Mouse (Mus musculus) Muller cell, postnatal 12 days (primary cell): ENCODE data around the gene Epha7.

Source experiments
- DNase-seq: peaks from one replicate; pipeline ENCODE4 v3.0.0-alpha.2; 2015; ENCODE audit errors: inconsistent ontology term

Gene Epha7

GRCm38 (mm10) chr4:28899783-28900182, 86.9 kb downstream of the Epha7 start:
- no peak for DNase-seq

GRCm38 (mm10) chr4:28901496-28901895, 88.6 kb downstream of the Epha7 start:
- no peak for DNase-seq

- no peak for DNase-seq
Observed at GRCm38 (mm10) chr4:28902004-28902704, 89.2 kb downstream of the Epha7 start.

GRCm38 (mm10) chr4:28906985-28907384, 94.1 kb downstream of the Epha7 start:
- no peak for DNase-seq

DNA sequence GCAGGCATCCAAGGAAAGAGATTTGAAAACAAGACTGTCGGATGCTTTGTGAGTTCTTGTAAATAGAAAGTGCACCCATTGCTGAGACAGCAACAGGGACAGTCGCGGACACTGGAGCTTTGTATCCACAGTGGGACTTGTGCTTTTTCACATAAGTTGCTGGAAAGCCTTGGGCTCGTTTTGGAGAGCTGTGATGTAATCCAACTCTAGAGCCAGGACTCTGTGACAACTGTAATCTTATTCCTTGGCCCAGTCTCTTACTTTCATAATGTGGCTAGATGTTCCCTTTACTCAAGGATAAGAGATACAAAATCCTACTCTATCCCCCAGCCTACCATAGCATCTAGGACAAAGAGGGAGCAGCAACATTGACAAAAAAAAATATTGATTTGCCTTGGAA, 97.2 kb downstream of the Epha7 start:
- DNase-seq = no peak

DNA sequence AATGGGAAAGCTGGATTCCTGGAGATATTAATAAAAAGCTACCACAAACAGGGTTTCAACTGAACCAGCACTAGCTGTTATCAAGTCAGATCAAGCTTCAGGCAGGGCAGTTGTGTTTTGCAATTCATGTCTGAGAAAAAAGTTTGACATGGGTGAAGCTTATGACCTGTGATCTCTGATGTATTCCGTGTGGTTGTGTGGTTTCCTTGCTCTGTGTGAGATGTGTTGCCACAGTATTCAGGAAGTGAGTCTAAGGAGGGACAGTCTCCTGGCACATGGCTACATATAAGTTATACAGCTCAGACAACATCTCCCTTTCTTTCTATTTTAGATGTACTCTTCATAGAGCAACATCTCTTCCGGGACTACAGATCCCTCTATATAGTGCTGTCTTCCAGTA, 99.1 kb downstream of the Epha7 start:
- no peak for DNase-seq

GRCm38 (mm10) chr4:28913613-28914012, 100.7 kb downstream of the Epha7 start:
- DNase-seq = no peak

GRCm38 (mm10) chr4:28920645-28921044, 107.7 kb downstream of the Epha7 start:
- DNase-seq = no peak

- no peak for DNase-seq
Observed at GRCm38 (mm10) chr4:28926072-28926471, 113.1 kb downstream of the Epha7 start.

GRCm38 (mm10) chr4:28933431-28933830, 120.5 kb downstream of the Epha7 start:
- no peak for DNase-seq

GRCm38 (mm10) chr4:28934802-28935201, 121.9 kb downstream of the Epha7 start:
- peak; percentile 24 for DNase-seq

DNA sequence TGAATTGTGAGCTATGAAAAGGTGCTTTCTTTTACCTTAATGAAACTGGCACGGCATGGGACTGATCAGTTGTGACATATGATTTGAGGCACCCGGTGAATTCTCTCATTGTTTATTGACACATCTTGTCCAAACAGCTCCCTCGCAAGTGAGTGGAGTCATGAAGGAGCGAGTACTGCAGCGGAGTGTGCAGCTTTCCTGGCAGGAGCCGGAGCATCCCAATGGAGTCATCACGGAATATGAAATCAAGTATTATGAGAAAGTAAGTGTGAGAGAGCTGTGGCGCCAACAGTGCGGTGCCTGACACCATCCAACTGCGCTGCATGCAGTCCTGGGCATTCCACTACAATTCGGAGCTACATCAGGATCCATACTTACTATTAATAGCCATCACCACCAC, 122.6 kb downstream of the Epha7 start:
- DNase-seq = no peak

DNA sequence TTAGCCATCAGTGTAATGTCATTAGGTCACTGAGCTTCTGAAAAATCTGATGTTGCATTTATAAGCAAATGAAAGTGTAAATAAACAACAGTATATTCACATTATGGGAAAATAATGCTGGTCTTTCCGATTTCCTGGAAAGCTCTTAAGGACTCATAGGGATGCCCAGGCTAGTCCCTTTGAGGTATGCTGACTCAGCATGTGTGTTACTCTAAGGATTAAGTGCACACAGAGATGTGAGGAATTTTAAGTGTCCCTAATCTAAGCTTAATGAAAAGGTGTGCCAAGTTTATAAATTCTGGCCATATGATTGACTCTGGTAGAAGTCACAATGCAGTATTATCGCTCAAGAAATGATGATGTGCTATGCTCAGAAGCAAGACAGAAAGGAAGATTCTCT, 127.8 kb downstream of the Epha7 start:
- no peak for DNase-seq

DNA sequence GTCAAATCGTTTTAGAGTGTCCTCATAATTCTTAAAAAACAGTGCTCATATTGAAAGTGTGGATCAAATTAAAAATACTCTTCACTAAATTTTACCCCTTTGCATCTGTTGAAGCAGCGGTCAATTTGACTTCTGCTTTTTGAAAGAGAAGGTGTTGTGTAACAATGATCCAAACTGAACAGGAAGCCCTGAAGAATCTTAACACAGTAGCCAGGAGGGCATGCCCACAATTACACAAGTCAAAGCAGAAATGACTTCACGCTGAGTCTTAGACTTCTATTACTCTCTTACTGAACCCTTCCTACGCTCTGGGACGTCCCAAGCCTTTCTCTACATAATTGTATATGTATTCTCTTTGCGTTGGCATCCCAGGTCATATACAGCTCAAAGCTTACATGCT, 131.3 kb downstream of the Epha7 start:
- DNase-seq = no peak

- no peak for DNase-seq
Observed at GRCm38 (mm10) chr4:28960889-28961560, 148.1 kb downstream of the Epha7 start.

DNA sequence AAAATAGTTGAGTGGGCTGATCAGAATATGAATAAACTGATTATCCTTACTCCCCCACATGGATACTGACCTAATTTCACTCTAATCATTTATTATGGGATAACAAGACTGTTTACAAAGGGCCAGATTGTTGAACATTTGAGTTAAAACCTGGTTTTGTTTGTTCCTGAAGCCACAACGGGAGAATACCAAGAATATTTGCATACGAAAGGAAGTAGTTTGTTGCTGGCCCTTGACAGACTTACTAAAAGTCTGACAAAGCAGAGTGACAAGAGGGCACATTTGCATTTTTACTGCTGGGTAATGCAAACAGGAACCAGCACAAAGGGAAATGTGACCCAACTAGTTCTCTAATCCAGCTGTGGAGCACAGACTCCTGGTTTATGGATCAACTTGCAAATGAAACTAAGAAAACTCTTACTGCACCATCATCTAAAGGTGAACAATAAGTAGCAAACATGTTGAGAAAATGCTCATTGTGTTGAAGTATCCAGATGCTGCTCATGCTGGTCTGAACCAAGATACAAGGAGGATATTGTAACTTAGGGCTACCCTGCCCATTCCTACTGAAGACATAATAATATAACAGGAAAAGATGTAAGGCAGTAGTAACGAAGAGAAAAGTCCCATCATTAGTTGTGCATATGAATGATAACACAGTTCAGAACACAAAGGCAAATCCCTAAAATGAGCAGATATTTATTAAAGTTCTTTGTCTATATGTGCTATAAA, 154.8 kb downstream of the Epha7 start:
- peak; percentile 55 for DNase-seq

- no peak for DNase-seq
Observed at GRCm38 (mm10) chr4:28998462-28999286, 185.7 kb downstream of the Epha7 start.

- DNase-seq = no peak
Observed at GRCm38 (mm10) chr4:28999287-28999595, 186.3 kb downstream of the Epha7 start.

DNA sequence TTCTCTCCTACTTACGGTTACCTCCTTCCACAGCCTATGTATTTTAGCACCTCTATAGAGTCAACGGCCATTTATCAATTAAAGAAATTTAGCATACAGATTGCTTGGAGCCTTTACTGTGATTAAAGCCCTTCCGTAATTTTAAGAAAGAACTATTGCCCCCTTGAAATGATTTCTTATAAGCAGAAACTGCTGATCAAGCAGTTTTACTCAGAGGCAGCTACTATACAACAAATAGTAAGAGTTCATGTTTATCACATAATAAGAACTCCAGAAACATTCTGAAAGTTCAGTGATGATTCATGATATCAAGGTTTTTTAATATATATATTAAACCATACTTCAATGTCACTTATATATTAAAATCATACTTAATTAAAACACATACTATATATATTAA, 197.4 kb downstream of the Epha7 start:
- no peak for DNase-seq
